Mouse (Mus musculus) cerebellum, adult 2 months (tissue): ENCODE measurements around the gene Sct.

Experiments
- CTCF ChIP-seq: fragments of 200-500 bp; IDR thresholded peaks from 2 replicates; pipeline ENCODE4 v1.5.1; 2011; ENCODE audit warnings: low read depth, mild to moderate bottlenecking, control low read depth, low read length, moderate library complexity, borderline replicate concordance; ENCODE audit not compliant: insufficient read depth
- POLR2A ChIP-seq: fragments of 200-500 bp; IDR thresholded peaks from 2 replicates; pipeline ENCODE4 v1.6.1; 2011; ENCODE audit warnings: low read length, control low read depth, borderline replicate concordance; ENCODE audit not compliant: insufficient read depth

GRCm38 (mm10) chr7:141269273-141269545 is 9.7 kb downstream of the Sct start:
- no peak for TF ChIP-seq CTCF
- no peak for TF ChIP-seq POLR2A
